Mouse (Mus musculus) brain, embryonic 14.5 days (tissue): Measurements from ENCODE around the gene Pmel.

Source experiments
- CTCF ChIP-seq: fragments of 200-500 bp; IDR thresholded peaks from 2 replicates; pipeline ENCODE4 v1.5.1; 2012; ENCODE audit warnings: inconsistent platforms, mild to moderate bottlenecking, moderate library complexity, borderline replicate concordance; ENCODE audit not compliant: insufficient read depth, insufficient read length; ENCODE audit errors: extremely low read depth
- POLR2A ChIP-seq: fragments of 200-500 bp; IDR thresholded peaks from 2 replicates; pipeline ENCODE4 v1.6.1; 2012; ENCODE audit warnings: mild to moderate bottlenecking, inconsistent platforms, borderline replicate concordance; ENCODE audit not compliant: poor library complexity, insufficient read depth, insufficient read length, severe bottlenecking; ENCODE audit errors: extremely low read depth

- TF ChIP-seq CTCF (no peak), POLR2A (no peak)
These were observed 1.5 kb upstream of the Pmel start for GRCm38 (mm10) chr10:128702328-128703007.
